Mouse (Mus musculus) forebrain, embryonic 15.5 days (tissue): ENCODE measurements around the gene Trim27. TPM values are rescaled to one million over a fixed set of nuclear protein-coding genes. Genes with fewer than 3 reads are reported as not detected.

Experiments used
- ATAC-seq: fragments of 200-750 bp; cut with Nextera tagmentation; replicated peaks from 2 replicates; pipeline ENCODE4 v1.8.0; 2017; ENCODE audit warnings: mild to moderate bottlenecking, moderate TSS enrichment, moderate library complexity
- H3K27ac ChIP-seq: fragments of 300-500 bp; sonication (generic); replicated peaks from 2 replicates; pipeline ENCODE4 v1.5.1; 2015; ENCODE audit warnings: mild to moderate bottlenecking, inconsistent platforms
- H3K27me3 ChIP-seq: fragments of 300-500 bp; sonication (generic); 2 replicates; pipeline ENCODE4 v1.6.1; 2015; ENCODE audit warnings: inconsistent platforms
- H3K36me3 ChIP-seq: fragments of 300-500 bp; sonication (generic); 2 replicates; pipeline ENCODE4 v1.6.1; 2015; ENCODE audit warnings: mild to moderate bottlenecking, inconsistent platforms
- H3K4me1 ChIP-seq: fragments of 300-500 bp; sonication (generic); 2 replicates; pipeline ENCODE4 v1.6.1; 2015; ENCODE audit warnings: inconsistent platforms
- H3K4me2 ChIP-seq: fragments of 300-500 bp; sonication (generic); replicated peaks from 2 replicates; pipeline ENCODE4 v1.6.1; 2015; ENCODE audit warnings: mild to moderate bottlenecking, inconsistent platforms
- H3K4me3 ChIP-seq: fragments of 300-500 bp; sonication (generic); 2 replicates; pipeline ENCODE4 v1.5.1; 2015; ENCODE audit warnings: mild to moderate bottlenecking, inconsistent platforms
- H3K9ac ChIP-seq: fragments of 300-500 bp; sonication (generic); replicated peaks from 2 replicates; pipeline ENCODE4 v1.6.1; 2015; ENCODE audit warnings: mild to moderate bottlenecking, inconsistent platforms
- H3K9me3 ChIP-seq: fragments of 300-500 bp; sonication (generic); 2 replicates; pipeline ENCODE4 v1.6.1; 2016; ENCODE audit warnings: inconsistent platforms
- WGBS: fragments of 180-500 bp; shearing (Covaris S2); methylation state at CpG from one replicate; pipeline ENCODE4 v1.1.7; 2015; ENCODE audit warnings: mixed read lengths; 5-methylcytosine and 5-hydroxymethylcytosine counted together
- polyA plus RNA-seq: library from polyadenylated mRNA; unstranded; fragments of >200 nt; fragmentation: Nextera tagmentation; extraction: Ambion mirVana; gene quantifications from 2 replicates; pipeline ENCODE4 v1.2.1, GENCODE M21; 2015

Gene Trim27
- polyA plus RNA-seq: 98.8 and 101 TPM in 2 replicates

- peak within 1 kb of the TSS; percentile 68 for H3K9ac ChIP-seq
- H3K27ac ChIP-seq: peak within 1 kb of the TSS; percentile 93
- no peaks in the 10 kb centered on the region for H3K9me3 ChIP-seq
- H3K4me2 ChIP-seq: peak within 1 kb of the TSS; percentile 72
- WGBS: under 1% methylated on average over 15 of the region's 15 CpGs
- H3K4me1 ChIP-seq: peaks cover 36% of the 10 kb centered on the region
- H3K27me3 ChIP-seq: no peaks in the 10 kb centered on the region
- peak within 1 kb of the TSS; percentile 99 for H3K4me3 ChIP-seq
- peak; percentile 48 for ATAC-seq
- peaks cover 25% of the 10 kb centered on the region for H3K36me3 ChIP-seq
Observed at GRCm38 (mm10) chr13:21179367-21179723, at the start of gene Trim27. TSS of gene Trim27 (plus strand) at chr13:21179445.

- WGBS: 59% methylated on average over 8 of the region's 8 CpGs
- H3K27ac ChIP-seq: no peak overlapping the region
- H3K4me2 ChIP-seq: no peak overlapping the region
- H3K36me3 ChIP-seq: no peaks in the 10 kb centered on the region
- no peaks in the 10 kb centered on the region for H3K27me3 ChIP-seq
- H3K4me1 ChIP-seq: no peaks in the 10 kb centered on the region
- no peak for ATAC-seq
- H3K9me3 ChIP-seq: no peaks in the 10 kb centered on the region
- H3K4me3 ChIP-seq: no peak overlapping the region
- no peak overlapping the region for H3K9ac ChIP-seq
Observed at GRCm38 (mm10) chr13:21142421-21142820, 36.8 kb upstream of the Trim27 start.

GRCm38 (mm10) chr13:21145767-21146166 is 33.5 kb upstream of the Trim27 start, which contains the start of gene Olfr1368:
TSS of gene Olfr1368 (minus strand) at chr13:21145867.
- H3K36me3 ChIP-seq: no peaks in the 10 kb centered on the region
- H3K27me3 ChIP-seq: no peaks in the 10 kb centered on the region
- no peak for ATAC-seq
- H3K4me1 ChIP-seq: no peaks in the 10 kb centered on the region
- H3K4me3 ChIP-seq: no peak within 1 kb of the TSS
- no peak within 1 kb of the TSS for H3K4me2 ChIP-seq
- H3K9ac ChIP-seq: no peak within 1 kb of the TSS
- no peaks in the 10 kb centered on the region for H3K9me3 ChIP-seq
- 78% methylated on average over 4 of the region's 4 CpGs for WGBS
- H3K27ac ChIP-seq: no peak within 1 kb of the TSS

- Histone ChIP-seq H3K27me3 (no peaks in the 10 kb centered on the region), H3K4me2 (no peak overlapping the region), H3K4me3 (no peak overlapping the region), H3K9ac (no peak overlapping the region), H3K36me3 (no peaks in the 10 kb centered on the region), H3K4me1 (peaks cover 15% of the 10 kb centered on the region; the same call in 1 of the 2 replicates), H3K27ac (no peak overlapping the region), H3K9me3 (no peaks in the 10 kb centered on the region)
- ATAC-seq: no peak
- WGBS: 85% methylated on average over 5 of the region's 5 CpGs
Observed at GRCm38 (mm10) chr13:21155888-21156287, 23.4 kb upstream of the Trim27 start.

GRCm38 (mm10) chr13:21158071-21158470 is 21.2 kb upstream of the Trim27 start:
- Histone ChIP-seq H3K4me2 (peak overlapping the region; percentile 95), H3K27me3 (no peaks in the 10 kb centered on the region), H3K4me3 (no peak overlapping the region), H3K36me3 (no peaks in the 10 kb centered on the region), H3K9ac (no peak overlapping the region), H3K9me3 (no peaks in the 10 kb centered on the region), H3K27ac (no peak overlapping the region), H3K4me1 (peaks cover 19% of the 10 kb centered on the region)
- 8% methylated on average over 9 of the region's 9 CpGs for WGBS
- no peak for ATAC-seq

- 1% methylated on average over 19 of the region's 19 CpGs for WGBS
- Histone ChIP-seq H3K27me3 (no peaks in the 10 kb centered on the region), H3K4me1 (peaks cover 19% of the 10 kb centered on the region), H3K4me2 (peak overlapping the region; percentile 95), H3K9me3 (no peaks in the 10 kb centered on the region), H3K4me3 (peak overlapping the region; percentile 82), H3K36me3 (no peaks in the 10 kb centered on the region), H3K27ac (no peak overlapping the region), H3K9ac (peak overlapping the region; percentile 61)
- peak; percentile 46; the same call in 1 of the 2 replicates for ATAC-seq
Observed at GRCm38 (mm10) chr13:21158785-21159474, 20.3 kb upstream of the Trim27 start.

GRCm38 (mm10) chr13:21159475-21159819 is 19.8 kb upstream of the Trim27 start:
- WGBS: 0% methylated on average over 15 of the region's 15 CpGs
- H3K27me3 ChIP-seq: no peaks in the 10 kb centered on the region
- H3K9ac ChIP-seq: peak overlapping the region; percentile 61
- peak overlapping the region; percentile 95 for H3K4me2 ChIP-seq
- no peaks in the 10 kb centered on the region for H3K36me3 ChIP-seq
- no peak overlapping the region for H3K27ac ChIP-seq
- ATAC-seq: no peak; the same call in 1 of the 2 replicates
- peaks cover 19% of the 10 kb centered on the region for H3K4me1 ChIP-seq
- peak overlapping the region; percentile 82 for H3K4me3 ChIP-seq
- H3K9me3 ChIP-seq: no peaks in the 10 kb centered on the region

GRCm38 (mm10) chr13:21160041-21160511 is 19.2 kb upstream of the Trim27 start:
- H3K9me3 ChIP-seq: no peaks in the 10 kb centered on the region
- WGBS: 0% methylated on average over 16 of the region's 16 CpGs
- H3K4me3 ChIP-seq: peak overlapping the region; percentile 82
- peak; percentile 31 for ATAC-seq
- H3K27me3 ChIP-seq: no peaks in the 10 kb centered on the region
- no peaks in the 10 kb centered on the region for H3K36me3 ChIP-seq
- peak overlapping the region; percentile 95 for H3K4me2 ChIP-seq
- H3K27ac ChIP-seq: no peak overlapping the region
- H3K4me1 ChIP-seq: peaks cover 19% of the 10 kb centered on the region
- H3K9ac ChIP-seq: peak overlapping the region; percentile 61

- ATAC-seq: peak; percentile 89
- H3K4me2 ChIP-seq: peak overlapping the region; percentile 95
- H3K4me1 ChIP-seq: peaks cover 19% of the 10 kb centered on the region
- no peaks in the 10 kb centered on the region for H3K9me3 ChIP-seq
- peak overlapping the region; percentile 61 for H3K9ac ChIP-seq
- no peaks in the 10 kb centered on the region for H3K27me3 ChIP-seq
- H3K4me3 ChIP-seq: peak overlapping the region; percentile 82
- H3K27ac ChIP-seq: peak overlapping the region; percentile 45; the same call in 1 of the 2 replicates
- H3K36me3 ChIP-seq: no peaks in the 10 kb centered on the region
- under 1% methylated on average over 32 of the region's 32 CpGs for WGBS
Observed at GRCm38 (mm10) chr13:21160657-21161590, 18.3 kb upstream of the Trim27 start.

- H3K27ac ChIP-seq: 0 out of 2 replicates have a peak overlapping the region, but pooled peaks have one; percentile 43
- H3K27me3 ChIP-seq: no peaks in the 10 kb centered on the region
- peak; percentile 49 for ATAC-seq
- H3K36me3 ChIP-seq: no peaks in the 10 kb centered on the region
- H3K4me2 ChIP-seq: peak overlapping the region; percentile 95
- no peaks in the 10 kb centered on the region for H3K9me3 ChIP-seq
- H3K4me3 ChIP-seq: peak overlapping the region; percentile 82
- no peak overlapping the region for H3K9ac ChIP-seq
- WGBS: 22% methylated on average over 2 of the region's 2 CpGs
- H3K4me1 ChIP-seq: peaks cover 19% of the 10 kb centered on the region
Observed at GRCm38 (mm10) chr13:21161591-21161990, 17.7 kb upstream of the Trim27 start.

- Histone ChIP-seq H3K36me3 (no peaks in the 10 kb centered on the region), H3K4me1 (peaks cover 20% of the 10 kb centered on the region), H3K9me3 (no peaks in the 10 kb centered on the region), H3K27me3 (no peaks in the 10 kb centered on the region), H3K9ac (no peak overlapping the region), H3K27ac (no peak overlapping the region), H3K4me2 (no peak overlapping the region), H3K4me3 (no peak overlapping the region)
- ATAC-seq: no peak
- WGBS: 45% methylated on average over 5 of the region's 5 CpGs
Observed at GRCm38 (mm10) chr13:21162591-21162990, 16.7 kb upstream of the Trim27 start.
